Mouse (Mus musculus) brown adipose tissue, adult 24 weeks (tissue): ENCODE results near the gene Dchs2. TPM values are rescaled to one million over a fixed set of nuclear protein-coding genes. Genes with fewer than 3 reads are reported as not detected.
A peak's percentile ranks its signal among the peaks of the same experiment; 100 is the strongest.

Source experiments
- H3K27ac ChIP-seq: fragments of 200-500 bp; replicated peaks from 2 replicates; pipeline ENCODE4 v1.5.1; 2012; ENCODE audit warnings: low read depth, mild to moderate bottlenecking, low read length
- H3K4me1 ChIP-seq: fragments of 200-500 bp; 2 replicates; pipeline ENCODE4 v1.6.1; 2012; ENCODE audit warnings: low read length, mixed read lengths; ENCODE audit not compliant: control insufficient read depth, insufficient read depth, insufficient read length
- H3K4me3 ChIP-seq: fragments of 200-500 bp; 2 replicates; pipeline ENCODE4 v1.5.1; 2012; ENCODE audit warnings: low read depth, mild to moderate bottlenecking, low read length, moderate library complexity; ENCODE audit not compliant: insufficient read depth
- polyA plus RNA-seq: library from polyadenylated mRNA; stranded (reverse); fragments of >200 nt; gene quantifications from 2 replicates; pipeline ENCODE4 v1.2.4, GENCODE M21; 2012; ENCODE audit not compliant: missing spikeins, insufficient read depth, insufficient read length

The Dchs2 gene
- polyA plus RNA-seq, 1 experiment, result 0.12 TPM

DNA sequence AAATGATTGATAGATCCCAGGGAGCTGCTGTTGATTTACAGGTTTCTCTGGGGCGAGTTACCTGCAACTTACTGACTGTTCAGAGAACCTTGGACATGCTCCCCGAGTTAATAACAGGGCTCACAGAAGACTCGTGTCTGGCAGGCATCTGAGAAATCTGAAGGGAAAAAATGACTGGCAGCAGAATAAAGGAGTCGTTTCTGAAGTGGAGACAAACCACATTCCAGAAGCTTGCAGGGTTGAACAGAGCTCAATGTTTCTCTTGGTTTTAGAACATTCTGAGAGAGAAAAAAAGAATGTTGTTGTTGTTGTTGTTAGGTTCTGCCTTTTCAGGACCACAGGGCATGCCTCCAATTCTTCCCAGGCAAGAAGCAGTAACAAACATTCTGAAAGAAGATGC lies 131.7 kb downstream of the Dchs2 start:
- no peak overlapping the region for H3K27ac ChIP-seq
- H3K4me3 ChIP-seq, result no peak overlapping the region
- H3K4me1 ChIP-seq, result no peaks in the 10 kb centered on the region

DNA sequence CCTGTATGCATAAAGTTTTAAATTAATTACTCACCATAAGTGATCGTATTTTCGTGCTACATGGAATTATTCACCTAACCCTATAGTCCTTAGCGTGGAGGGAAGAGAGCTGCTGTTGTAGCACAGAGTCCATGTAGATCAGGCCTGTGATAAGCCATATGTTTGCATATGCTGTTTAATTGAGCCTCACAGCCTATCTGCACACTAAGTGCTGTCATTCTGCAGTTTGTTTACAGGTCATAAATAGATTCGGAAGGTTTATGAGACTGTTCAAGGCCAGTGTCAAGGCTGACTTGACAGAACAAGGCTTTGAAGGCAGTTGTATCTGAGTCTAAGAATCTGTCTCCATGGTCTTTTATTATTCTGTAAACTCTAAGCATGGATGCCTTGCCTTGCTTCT lies 138.3 kb downstream of the Dchs2 start:
- Histone ChIP-seq H3K27ac (no peak overlapping the region), H3K4me1 (no peaks in the 10 kb centered on the region), H3K4me3 (no peak overlapping the region)

DNA sequence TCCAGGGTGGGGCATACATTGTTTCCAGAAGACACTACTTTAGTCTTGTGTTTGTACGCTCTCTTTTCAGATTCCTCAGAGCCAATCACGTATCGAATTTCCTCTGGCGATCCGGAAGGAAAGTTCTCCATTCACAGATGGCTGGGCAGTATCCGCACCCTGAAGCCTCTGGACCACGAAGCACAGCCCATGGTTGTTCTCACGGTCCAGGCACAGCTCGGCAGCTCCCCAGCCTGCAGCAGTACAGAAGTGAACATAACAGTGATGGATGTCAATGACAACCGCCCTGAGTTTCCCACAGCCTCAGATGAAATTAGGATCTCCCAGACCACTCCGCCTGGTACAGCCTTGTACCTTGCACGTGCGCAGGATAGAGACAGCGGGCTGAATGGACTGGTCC lies 142.5 kb downstream of the Dchs2 start:
- H3K4me3 ChIP-seq, result no peak overlapping the region
- no peak overlapping the region for H3K27ac ChIP-seq
- H3K4me1 ChIP-seq, result no peaks in the 10 kb centered on the region

- no peaks in the 10 kb centered on the region for H3K4me1 ChIP-seq
- H3K27ac ChIP-seq, result no peak overlapping the region
- no peak overlapping the region for H3K4me3 ChIP-seq
Measured at GRCm38 (mm10) chr3:83270982-83271381, 143.2 kb downstream of the Dchs2 start.

GRCm38 (mm10) chr3:83273555-83274244 lies 146.0 kb downstream of the Dchs2 start:
- Histone ChIP-seq H3K4me3 (no peak overlapping the region), H3K27ac (no peak overlapping the region), H3K4me1 (no peaks in the 10 kb centered on the region)

DNA sequence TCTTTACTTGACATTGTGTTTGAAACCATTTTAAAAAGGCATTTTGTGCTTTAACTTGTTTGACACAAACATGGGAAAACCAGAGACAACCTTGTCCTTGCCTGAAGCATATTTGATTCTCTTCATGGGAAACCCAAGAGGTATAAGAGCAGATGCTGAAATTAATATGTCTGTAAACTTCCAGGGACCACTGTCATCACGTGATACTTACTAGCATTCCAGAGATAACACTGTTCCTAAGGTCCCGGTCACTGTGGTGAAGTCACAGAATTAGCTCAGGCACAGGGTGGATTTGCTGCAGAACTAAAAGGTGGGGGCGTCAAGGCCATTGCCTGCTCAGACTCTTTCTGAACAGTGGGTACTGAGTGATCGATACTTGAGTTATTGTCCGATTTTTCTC lies 148.0 kb downstream of the Dchs2 start:
- Histone ChIP-seq H3K27ac (no peak overlapping the region), H3K4me1 (no peaks in the 10 kb centered on the region), H3K4me3 (no peak overlapping the region)

DNA sequence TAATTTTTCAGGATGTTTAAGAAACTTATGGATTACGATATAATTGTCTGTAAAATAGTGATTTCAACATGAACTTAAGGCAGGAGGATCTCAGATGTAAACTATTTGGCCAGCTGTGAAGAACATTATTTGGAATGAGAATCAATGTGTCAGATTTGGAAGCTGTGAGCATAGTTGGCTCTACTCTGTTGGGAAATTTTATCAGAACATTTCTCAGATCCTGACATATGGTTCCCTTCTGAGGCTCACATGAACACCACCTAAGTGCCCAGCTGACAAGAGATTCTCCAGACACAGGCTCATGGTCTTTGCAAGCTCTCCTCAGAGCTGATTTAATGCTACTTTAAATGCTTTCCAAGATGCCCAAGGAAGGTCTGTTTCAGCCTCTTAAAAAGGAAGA lies 156.1 kb downstream of the Dchs2 start:
- Histone ChIP-seq H3K4me3 (no peak overlapping the region), H3K4me1 (no peaks in the 10 kb centered on the region), H3K27ac (no peak overlapping the region)

DNA sequence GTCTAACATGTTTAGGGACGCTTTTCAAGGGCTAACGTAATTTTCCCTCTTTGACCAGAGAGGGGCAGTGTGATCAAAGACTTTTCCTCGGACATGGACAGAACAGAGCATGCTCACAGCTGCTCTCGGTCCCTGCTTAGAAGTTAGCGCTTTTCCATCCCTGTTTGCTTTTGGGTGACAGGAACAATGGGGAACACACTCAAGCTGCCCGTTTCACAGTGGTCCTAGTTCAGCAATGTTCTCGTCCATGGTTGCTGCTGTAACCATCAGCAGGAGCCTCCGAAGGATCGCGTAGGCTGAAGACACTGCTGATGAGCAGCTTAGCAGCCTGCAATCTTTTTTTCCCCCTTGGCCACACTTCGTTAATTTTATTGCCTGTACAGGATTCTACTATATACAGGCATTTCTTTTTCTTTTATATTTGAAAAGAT lies 159.2 kb downstream of the Dchs2 start:
- peak overlapping the region; percentile 29; the same call in 1 of the 2 replicates for H3K4me3 ChIP-seq
- H3K27ac ChIP-seq, result no peak overlapping the region
- H3K4me1 ChIP-seq, result no peaks in the 10 kb centered on the region

GRCm38 (mm10) chr3:83288118-83288840 lies 160.5 kb downstream of the Dchs2 start:
- Histone ChIP-seq H3K27ac (no peak overlapping the region), H3K4me3 (no peak overlapping the region), H3K4me1 (no peaks in the 10 kb centered on the region)

- H3K4me1 ChIP-seq, result no peaks in the 10 kb centered on the region
- no peak overlapping the region for H3K4me3 ChIP-seq
- H3K27ac ChIP-seq, result no peak overlapping the region
Measured at GRCm38 (mm10) chr3:83290482-83290881, 162.7 kb downstream of the Dchs2 start.

- no peak overlapping the region for H3K27ac ChIP-seq
- H3K4me1 ChIP-seq, result no peaks in the 10 kb centered on the region
- no peak overlapping the region for H3K4me3 ChIP-seq
Measured at GRCm38 (mm10) chr3:83290953-83291352, 163.2 kb downstream of the Dchs2 start.

DNA sequence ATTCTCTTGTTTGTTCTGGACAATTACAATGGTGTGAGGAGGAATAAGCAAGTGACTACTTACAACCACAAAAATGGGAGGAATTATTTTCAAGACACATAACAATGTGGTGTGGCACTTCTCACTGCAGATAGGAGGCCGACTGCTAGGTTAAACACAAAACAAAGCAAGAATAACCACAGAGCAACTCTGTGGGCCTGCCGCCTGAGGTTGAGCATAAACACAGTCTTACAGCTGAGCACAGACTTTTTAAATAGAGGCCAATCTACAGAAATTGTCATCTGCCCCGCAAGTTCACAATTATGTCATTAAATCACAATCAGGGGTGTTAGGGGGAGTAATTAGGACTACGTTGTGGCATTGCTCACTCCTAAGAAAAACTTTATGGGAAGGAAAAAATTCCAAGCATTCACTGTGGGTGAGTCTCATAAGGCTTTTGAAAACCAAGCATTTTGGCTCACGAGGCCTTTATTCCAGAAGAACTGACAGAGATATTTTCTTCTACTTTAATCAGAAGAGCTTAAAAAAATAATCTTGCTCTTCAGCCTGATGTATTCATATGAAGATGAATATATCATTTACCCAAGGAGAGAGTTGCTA lies 172.1 kb downstream of the Dchs2 start:
- no peak overlapping the region for H3K4me3 ChIP-seq
- H3K27ac ChIP-seq, result no peak overlapping the region
- no peaks in the 10 kb centered on the region for H3K4me1 ChIP-seq

DNA sequence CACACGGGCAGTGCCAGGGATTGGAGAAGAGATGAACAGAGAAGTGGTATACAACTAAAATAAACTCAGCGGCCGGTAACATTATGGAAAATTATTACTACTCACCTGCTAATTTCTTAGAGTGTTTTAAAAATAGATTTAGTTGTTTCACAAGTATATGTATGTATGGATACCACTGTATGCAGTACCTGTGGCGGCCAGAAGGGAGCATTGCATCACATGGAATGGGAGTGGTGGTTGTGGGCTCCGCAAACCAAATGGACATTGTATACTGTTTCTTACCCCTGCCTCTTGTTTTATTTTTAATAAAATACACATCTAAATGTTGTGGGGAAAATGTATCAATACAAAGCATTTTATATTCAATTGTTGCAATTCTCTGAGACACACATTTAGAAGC lies 176.1 kb downstream of the Dchs2 start:
- Histone ChIP-seq H3K4me1 (no peaks in the 10 kb centered on the region), H3K27ac (no peak overlapping the region), H3K4me3 (no peak overlapping the region)

DNA sequence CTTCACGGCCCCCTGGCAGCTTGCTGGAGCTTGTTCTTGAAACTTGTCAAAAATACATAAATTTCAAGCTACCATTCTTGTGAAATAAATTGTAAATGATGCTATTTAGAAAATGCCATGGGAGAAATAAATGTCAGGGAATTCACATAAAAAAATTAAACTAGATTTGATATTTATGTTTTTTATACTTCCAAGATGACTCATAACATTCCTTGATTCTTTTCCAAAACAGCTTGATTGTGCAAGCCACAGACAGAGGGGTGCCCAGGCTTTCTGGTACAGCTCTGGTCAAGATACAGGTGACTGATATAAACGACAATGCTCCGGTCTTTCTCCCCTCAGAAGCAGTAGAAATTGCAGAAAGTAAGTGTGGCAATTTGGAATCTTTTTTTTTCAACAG lies 218.2 kb downstream of the Dchs2 start:
- Histone ChIP-seq H3K27ac (no peak overlapping the region), H3K4me3 (no peak overlapping the region), H3K4me1 (no peaks in the 10 kb centered on the region)

GRCm38 (mm10) chr3:83368500-83369068 lies 240.8 kb downstream of the Dchs2 start:
- H3K4me1 ChIP-seq, result no peaks in the 10 kb centered on the region
- no peak overlapping the region for H3K27ac ChIP-seq
- no peak overlapping the region for H3K4me3 ChIP-seq
